Mouse (Mus musculus) liver, embryonic 14.5 days (tissue): ENCODE results near the gene Il10rb. TPM values are rescaled to one million over a fixed set of nuclear protein-coding genes. Genes with fewer than 3 reads are reported as not detected.

Source experiments
- ATAC-seq: fragments of 200-750 bp; cut with Nextera tagmentation; 2 replicates; pipeline ENCODE4 v1.8.0; 2017; ENCODE audit warnings: moderate number of reproducible peaks, mild to moderate bottlenecking, moderate library complexity; ENCODE audit not compliant: insufficient read depth
- DNase-seq, 3 experiments: peaks; one replicate each; pipeline ENCODE4 v3.0.0-alpha.2; 2012 to 2013; ENCODE audit warnings: low read depth in 3 of 3, low spot score in 3 of 3
- H3K27ac ChIP-seq: fragments of 300-500 bp; sonication (generic); 2 replicates; pipeline ENCODE4 v1.5.1; 2014; ENCODE audit warnings: moderate library complexity, mild to moderate bottlenecking, control low read depth, inconsistent platforms
- H3K27me3 ChIP-seq: fragments of 300-500 bp; sonication (generic); 2 replicates; pipeline ENCODE4 v1.6.1; 2014; ENCODE audit warnings: mild to moderate bottlenecking, low read length, moderate library complexity; ENCODE audit not compliant: control insufficient read depth, insufficient read depth
- H3K36me3 ChIP-seq: fragments of 300-500 bp; sonication (generic); replicated peaks from 2 replicates; pipeline ENCODE4 v1.6.1; 2014; ENCODE audit warnings: low read depth; ENCODE audit not compliant: control insufficient read depth, insufficient read depth
- H3K4me1 ChIP-seq, 2 experiments: fragments of 200-500 bp in 1 of 2; fragments of 300-500 bp in 1 of 2; sonication (generic) in 1 of 2; replicated peaks; 2 replicates each; pipeline ENCODE4 v1.6.1; 2012 to 2014; ENCODE audit warnings: antibody characterized with exemption in 1 of 2, inconsistent platforms in 1 of 2, low read length in 1 of 2; ENCODE audit not compliant: control insufficient read depth in 2 of 2, insufficient read depth in 2 of 2
- H3K4me2 ChIP-seq: fragments of 300-500 bp; sonication (generic); 2 replicates; pipeline ENCODE4 v1.6.1; 2014; ENCODE audit warnings: low read depth, mild to moderate bottlenecking, control low read depth, moderate library complexity
- H3K4me3 ChIP-seq, 2 experiments: fragments of 200-500 bp in 1 of 2; fragments of 300-500 bp in 1 of 2; sonication (generic) in 1 of 2; 2 replicates each; pipeline ENCODE4 v1.5.1; 2012 to 2014; ENCODE audit warnings: low read depth in 2 of 2, low read length in 2 of 2, mild to moderate bottlenecking in 2 of 2, control low read depth in 1 of 2, inconsistent platforms in 1 of 2, moderate library complexity in 1 of 2; ENCODE audit not compliant: insufficient read depth in 1 of 2
- H3K9ac ChIP-seq: fragments of 300-500 bp; sonication (generic); replicated peaks from 2 replicates; pipeline ENCODE4 v1.6.1; 2014; ENCODE audit warnings: mild to moderate bottlenecking, control low read depth, moderate library complexity
- H3K9me3 ChIP-seq: fragments of 300-500 bp; sonication (generic); 2 replicates; pipeline ENCODE4 v1.6.1; 2016; ENCODE audit warnings: low read length, mixed read lengths; ENCODE audit not compliant: control insufficient read depth
- CTCF ChIP-seq: IDR thresholded peaks from 2 replicates; pipeline ENCODE4 v1.5.1; 2016; ENCODE audit warnings: antibody characterized with exemption, low read depth, control low read depth
- EP300 ChIP-seq: IDR thresholded peaks from 2 replicates; pipeline ENCODE4 v1.6.1; 2016; ENCODE audit warnings: antibody characterized with exemption, low read depth
- WGBS: fragments of 180-500 bp; shearing (Covaris S2); extraction: QIAGEN DNeasy Blood & Tissue Kit; methylation state at CpG from one replicate; pipeline ENCODE4 v1.1.7; 2014; ENCODE audit not compliant: insufficient replicate concordance; 5-methylcytosine and 5-hydroxymethylcytosine counted together
- polyA plus RNA-seq, 2 experiments: library from polyadenylated mRNA; depleted of rRNA in 1 of 2; stranded (reverse) in 1 of 2; unstranded in 1 of 2; fragments of >200 nt; fragmentation: Nextera tagmentation in 1 of 2; extraction: Ambion mirVana in 1 of 2; gene quantifications; 2 replicates each; pipeline versions ENCODE4 v1.2.1 to v1.2.3; 2012 to 2014

Il10rb gene
- polyA plus RNA-seq, 2 experiments = 12.4 to 24.9 TPM

- no peaks in the 10 kb centered on the region for H3K9me3 ChIP-seq
- H3K4me2 ChIP-seq = peak overlapping the region; percentile 31
- H3K27ac ChIP-seq = peak overlapping the region; percentile 92
- H3K4me1 ChIP-seq = peaks cover 43 to 75% of the 10 kb centered on the region in 2 experiments
- WGBS = 51% methylated on average over 5 of the region's 5 CpGs
- H3K27me3 ChIP-seq = no peaks in the 10 kb centered on the region
- peak; percentile 75 for ATAC-seq
- H3K36me3 ChIP-seq = no peaks in the 10 kb centered on the region
- TF ChIP-seq CTCF (0 out of 2 replicates have a peak, but pooled peaks have one; percentile 1), EP300 (no peak)
- H3K4me3 ChIP-seq = no peak overlapping the region
- no peak for DNase-seq
- peak overlapping the region; percentile 67 for H3K9ac ChIP-seq
These were observed 42.1 kb downstream of the Il10rb start for GRCm38 (mm10) chr16:91448088-91448487.

GRCm38 (mm10) chr16:91448895-91449294, 42.9 kb downstream of the Il10rb start:
- no peaks in the 10 kb centered on the region for H3K36me3 ChIP-seq
- ATAC-seq = peak; percentile 55
- no peak for DNase-seq
- H3K27ac ChIP-seq = peak overlapping the region; percentile 92
- H3K9ac ChIP-seq = no peak overlapping the region
- no peak overlapping the region for H3K4me2 ChIP-seq
- peaks cover 39 to 67% of the 10 kb centered on the region in 2 experiments for H3K4me1 ChIP-seq
- TF ChIP-seq EP300 (no peak), CTCF (no peak)
- H3K27me3 ChIP-seq = no peaks in the 10 kb centered on the region
- WGBS = 34% methylated on average over 7 of the region's 7 CpGs
- no peaks in the 10 kb centered on the region for H3K9me3 ChIP-seq
- no peak overlapping the region for H3K4me3 ChIP-seq

GRCm38 (mm10) chr16:91450137-91451064, 44.4 kb downstream of the Il10rb start:
- Histone ChIP-seq H3K27ac (peak overlapping the region; percentile 92), H3K4me2 (no peak overlapping the region), H3K9ac (no peak overlapping the region; the same call in 1 of the 2 replicates), H3K27me3 (no peaks in the 10 kb centered on the region), H3K36me3 (no peaks in the 10 kb centered on the region), H3K4me1 (peaks cover 38 to 65% of the 10 kb centered on the region in 2 experiments), H3K9me3 (no peaks in the 10 kb centered on the region), H3K4me3 (no peak overlapping the region)
- DNase-seq (no peak), ATAC-seq (no peak)
- TF ChIP-seq CTCF (peak; percentile 60), EP300 (no peak)
- WGBS = 80% methylated on average over 12 of the region's 12 CpGs

GRCm38 (mm10) chr16:91451949-91452348, 46.0 kb downstream of the Il10rb start:
- H3K4me1 ChIP-seq = peaks cover 29 to 53% of the 10 kb centered on the region in 2 experiments
- H3K9ac ChIP-seq = no peak overlapping the region; the same call in 1 of the 2 replicates
- H3K27ac ChIP-seq = peak overlapping the region; percentile 25; the same call in 1 of the 2 replicates
- H3K9me3 ChIP-seq = no peaks in the 10 kb centered on the region
- H3K4me2 ChIP-seq = no peak overlapping the region
- no peak for DNase-seq
- no peak for ATAC-seq
- WGBS = 18% methylated on average over 2 of the region's 2 CpGs
- no peak overlapping the region for H3K4me3 ChIP-seq
- no peaks in the 10 kb centered on the region for H3K36me3 ChIP-seq
- no peaks in the 10 kb centered on the region for H3K27me3 ChIP-seq
- TF ChIP-seq EP300 = no peak
- no peak for TF ChIP-seq CTCF

- Histone ChIP-seq H3K36me3 (no peaks in the 10 kb centered on the region), H3K4me3 (no peak overlapping the region), H3K9me3 (no peaks in the 10 kb centered on the region), H3K27ac (no peak overlapping the region), H3K27me3 (no peaks in the 10 kb centered on the region), H3K4me1 (peaks cover 24 to 48% of the 10 kb centered on the region in 2 experiments), H3K4me2 (no peak overlapping the region), H3K9ac (no peak overlapping the region)
- ATAC-seq = no peak
- WGBS = 49% methylated on average over 6 of the region's 6 CpGs
- DNase-seq = no peak
- TF ChIP-seq EP300 = no peak
- TF ChIP-seq CTCF = no peak
These were observed 46.5 kb downstream of the Il10rb start for GRCm38 (mm10) chr16:91452363-91452896.
